Mouse (Mus musculus) adrenal gland, postnatal 0 days (tissue): Measurements from ENCODE around the gene Eif5a. TPM values are rescaled to one million over a fixed set of nuclear protein-coding genes. Genes with fewer than 3 reads are reported as not detected.

ENCODE experiments used
- microRNA-seq: library from miRNA; unstranded; fragments of <30 nt; microRNA quantifications from one replicate; pipeline ENCODE4, GENCODE M21; 2016; ENCODE audit warnings: borderline replicate concordance; ENCODE audit not compliant: insufficient number of aligned reads
- polyA plus RNA-seq: library from polyadenylated mRNA; unstranded; fragments of >200 nt; fragmentation: Nextera tagmentation; extraction: Ambion mirVana; gene quantifications from 2 replicates; pipeline ENCODE4 v1.2.1, GENCODE M21; 2015

The Eif5a gene
- polyA plus RNA-seq: 749 and 924 TPM in 2 replicates

GRCm38 (mm10) chr11:69921114-69922011 lies at the start of gene Eif5a:
Eif5a (minus strand) TSS chr11:69921958.

GRCm38 (mm10) chr11:69964650-69965270 lies 43.0 kb upstream of the Eif5a start, which contains the start of gene Cldn7:
Cldn7 (plus strand) TSS chr11:69964779.

GRCm38 (mm10) chr11:69948066-69948762 lies 26.5 kb upstream of the Eif5a start, which contains the start of gene Slc2a4:
Slc2a4 (minus strand) TSS chr11:69948188.

GRCm38 (mm10) chr11:69935137-69935879 lies 13.6 kb upstream of the Eif5a start, which contains the start of gene Ybx2:
Ybx2 (plus strand) TSS chr11:69935796.

GRCm38 (mm10) chr11:69913554-69914371 lies 8.0 kb downstream of the Eif5a start, which contains the start of gene Gps2:
Gps2 (plus strand) TSS chr11:69913888.

GRCm38 (mm10) chr11:69900471-69901405 lies 21.0 kb downstream of the Eif5a start, which contains the start of the genes 2810408A11Rik and Neurl4:
2810408A11Rik (minus strand) TSS chr11:69900987.
Neurl4 (plus strand) TSS chr11:69901072.

GRCm38 (mm10) chr11:69895291-69895690 lies 26.5 kb downstream of the Eif5a start, which contains the start of gene Acap1:
Acap1 (minus strand) TSS chr11:69895539.

GRCm38 (mm10) chr11:69880853-69881603 lies 40.7 kb downstream of the Eif5a start, which contains the start of gene Kctd11:
Kctd11 (minus strand) TSS chr11:69881406.

GRCm38 (mm10) chr11:69877878-69878277 lies 43.9 kb downstream of the Eif5a start, which contains the start of gene Tmem95:
Tmem95 (minus strand) TSS chr11:69878018.

Small RNA genes within 50 kb of the gene (microRNA-seq; reads per million reads assigned to microRNA genes)
- not detected for gene Mir6924

Other genes starting within 250 kb of the Eif5a start
- 393 and 466 TPM in 2 replicates for gene Eif4a1, start 249.5 kb downstream of the Eif5a start, polyA plus RNA-seq
- 46.6 and 53.5 TPM in 2 replicates for gene Senp3, start 239.9 kb downstream of the Eif5a start, polyA plus RNA-seq
- 0.80 TPM in 2 replicates for gene Tnfsf13, start 236.2 kb downstream of the Eif5a start, polyA plus RNA-seq
- 17.7 and 26.1 TPM in 2 replicates for gene Tnfsf12, start 226.1 kb downstream of the Eif5a start, polyA plus RNA-seq
- 9.2 and 12.7 TPM in 2 replicates for gene Tnfsfm13, start 225.9 kb downstream of the Eif5a start, polyA plus RNA-seq
- 18.7 and 21.8 TPM in 2 replicates for gene Polr2a, start 163.3 kb downstream of the Eif5a start, polyA plus RNA-seq
- 0.22 TPM in 1 of 2 replicates, not detected in the other for gene Slc35g3, start 160.0 kb downstream of the Eif5a start, polyA plus RNA-seq
- gene Zbtb4, start 156.0 kb downstream of the Eif5a start, polyA plus RNA-seq: 3.7 and 4.4 TPM in 2 replicates
- 1.9 and 2.8 TPM in 2 replicates for gene Chrnb1, start 126.0 kb downstream of the Eif5a start, polyA plus RNA-seq
- 0.91 and 0.92 TPM in 2 replicates for gene Fgf11, start 120.1 kb downstream of the Eif5a start, polyA plus RNA-seq
- gene Tmem102, start 116.3 kb downstream of the Eif5a start, polyA plus RNA-seq: 1.4 and 1.8 TPM in 2 replicates
- not detected in 2 replicates for gene Gm39566, start 106.7 kb downstream of the Eif5a start, polyA plus RNA-seq
- gene Spem2, start 103.5 kb downstream of the Eif5a start, polyA plus RNA-seq: not detected in 2 replicates
- gene Spem1, start 99.8 kb downstream of the Eif5a start, polyA plus RNA-seq: not detected in 2 replicates
- 3.1 and 4.3 TPM in 2 replicates for gene Nlgn2, start 84.2 kb downstream of the Eif5a start, polyA plus RNA-seq
- gene Tmem256, start 83.4 kb downstream of the Eif5a start, polyA plus RNA-seq: 479 and 845 TPM in 2 replicates
- gene Plscr3, start 75.6 kb downstream of the Eif5a start, polyA plus RNA-seq: 74.4 and 74.8 TPM in 2 replicates
- 0.19 and 0.47 TPM in 2 replicates for gene Tnk1, start 63.2 kb downstream of the Eif5a start, polyA plus RNA-seq
- not detected in 2 replicates for gene Tmem95, start 43.9 kb downstream of the Eif5a start, polyA plus RNA-seq
- 4.1 and 5.2 TPM in 2 replicates for gene Kctd11, start 40.6 kb downstream of the Eif5a start, polyA plus RNA-seq
- gene Acap1, start 26.4 kb downstream of the Eif5a start, polyA plus RNA-seq: 0.73 and 0.76 TPM in 2 replicates
- 4.3 TPM in 2 replicates for gene 2810408A11Rik, start 21.0 kb downstream of the Eif5a start, polyA plus RNA-seq
- 3.7 and 4.1 TPM in 2 replicates for gene Neurl4, start 20.9 kb downstream of the Eif5a start, polyA plus RNA-seq
- gene Gps2, start 8.1 kb downstream of the Eif5a start, polyA plus RNA-seq: 48.8 and 63.0 TPM in 2 replicates
- gene Ybx2, start 13.8 kb upstream of the Eif5a start, polyA plus RNA-seq: 0.27 and 0.40 TPM in 2 replicates
- gene Slc2a4, start 26.2 kb upstream of the Eif5a start, polyA plus RNA-seq: 5.2 and 7.1 TPM in 2 replicates
- gene Cldn7, start 42.8 kb upstream of the Eif5a start, polyA plus RNA-seq: 4.0 and 8.7 TPM in 2 replicates
- 17.2 and 21.6 TPM in 2 replicates for gene Ctdnep1, start 59.2 kb upstream of the Eif5a start, polyA plus RNA-seq
- 104 and 109 TPM in 2 replicates for gene Elp5, start 60.6 kb upstream of the Eif5a start, polyA plus RNA-seq
- gene Gabarap, start 69.2 kb upstream of the Eif5a start, polyA plus RNA-seq: 665 and 705 TPM in 2 replicates
- 39.5 and 47.3 TPM in 2 replicates for gene Phf23, start 73.8 kb upstream of the Eif5a start, polyA plus RNA-seq
- gene Dvl2, start 78.6 kb upstream of the Eif5a start, polyA plus RNA-seq: 14.5 and 17.4 TPM in 2 replicates
- 103 and 150 TPM in 2 replicates for gene Acadvl, start 93.5 kb upstream of the Eif5a start, polyA plus RNA-seq
- gene Dlg4, start 95.0 kb upstream of the Eif5a start, polyA plus RNA-seq: 5.0 and 5.4 TPM in 2 replicates
- gene Asgr1, start 132.1 kb upstream of the Eif5a start, polyA plus RNA-seq: 10.5 and 12.1 TPM in 2 replicates
- gene Asgr2, start 170.7 kb upstream of the Eif5a start, polyA plus RNA-seq: 1.3 TPM in 2 replicates
- gene Mgl2, start 208.4 kb upstream of the Eif5a start, polyA plus RNA-seq: 0.61 and 0.99 TPM in 2 replicates
- gene Clec10a, start 234.2 kb upstream of the Eif5a start, polyA plus RNA-seq: 1.9 and 2.6 TPM in 2 replicates